In the genomic region with DNA sequence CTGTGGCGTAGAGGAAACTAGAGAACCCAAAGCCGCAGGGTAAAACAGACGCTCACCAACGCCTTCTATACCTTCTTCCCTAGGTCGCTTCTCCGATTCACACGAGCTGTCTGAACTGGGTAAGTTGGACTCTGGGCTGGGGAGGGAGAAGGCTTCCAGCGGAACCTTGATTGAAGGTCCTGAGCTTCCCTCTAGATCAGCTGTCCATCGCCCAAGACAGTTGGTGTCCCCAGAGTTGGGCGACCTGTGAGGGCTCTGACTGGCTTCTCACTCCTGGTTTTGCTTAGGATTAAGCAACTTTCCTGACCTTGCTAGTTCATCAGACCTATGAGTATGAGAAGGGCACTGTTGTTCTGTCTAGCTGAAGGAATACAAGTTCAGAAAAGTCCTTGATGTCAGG, we compare ENCODE assay signal across 8 mouse cellular contexts. TPM values are rescaled to one million over a fixed set of nuclear protein-coding genes. Genes with fewer than 3 reads are reported as not detected.
A peak's percentile ranks its signal among the peaks of the same experiment; 100 is the strongest.
DNase-seq lines count a peak whose midpoint lies in the region; ATAC-seq and TF ChIP-seq lines count a peak whose summit lies in the region.

No protein-coding gene starts in this region.

- peaks cover 23% of the 10 kb centered on the region for H3K36me3 ChIP-seq in heart, embryonic 15.5 days
- H3K36me3 ChIP-seq in G1E (replicated peaks): peaks cover 45% of the 10 kb centered on the region
- H3K36me3 ChIP-seq in forebrain, embryonic 16.5 days (ENCODE audit: control insufficient read depth, insufficient read depth): peaks cover 4% of the 10 kb centered on the region; the same call in 1 of the 2 replicates
- H3K36me3 ChIP-seq in midbrain, embryonic 10.5 days: peaks cover 39% of the 10 kb centered on the region

- H3K4me1 ChIP-seq in heart, embryonic 15.5 days (replicated peaks): peaks cover 29% of the 10 kb centered on the region
- peaks cover 38% of the 10 kb centered on the region for H3K4me1 ChIP-seq in G1E (ENCODE audit: insufficient read depth, low read depth, low read length)
- peaks cover 38% of the 10 kb centered on the region for H3K4me1 ChIP-seq in forebrain, embryonic 16.5 days (replicated peaks; ENCODE audit: control insufficient read depth, insufficient read depth, low read length)
- peaks cover 59% of the 10 kb centered on the region for H3K4me1 ChIP-seq in midbrain, embryonic 10.5 days

- no peaks in the 10 kb centered on the region for H3K9me3 ChIP-seq in heart, embryonic 15.5 days (replicated peaks)
- H3K9me3 ChIP-seq in G1E (replicated peaks): no peaks in the 10 kb centered on the region
- no peaks in the 10 kb centered on the region for H3K9me3 ChIP-seq in forebrain, embryonic 16.5 days (ENCODE audit: control insufficient read depth, low read length)
- H3K9me3 ChIP-seq in midbrain, embryonic 10.5 days (replicated peaks): no peaks in the 10 kb centered on the region

- peak overlapping the region; percentile 85 for H3K4me2 ChIP-seq in heart, embryonic 15.5 days
- H3K4me2 ChIP-seq in forebrain, embryonic 16.5 days (ENCODE audit: low read length): peak overlapping the region; percentile 93

- H3K4me3 ChIP-seq in heart, embryonic 15.5 days: peak overlapping the region; percentile 75
- H3K4me3 ChIP-seq in G1E (ENCODE audit: low read depth, low read length): peak overlapping the region; percentile 93
- peak overlapping the region; percentile 71 for H3K4me3 ChIP-seq in forebrain, embryonic 16.5 days (replicated peaks; ENCODE audit: low read length)
- peak overlapping the region; percentile 69 for H3K4me3 ChIP-seq in midbrain, embryonic 10.5 days

- H3K9ac ChIP-seq in heart, embryonic 15.5 days: peak overlapping the region; percentile 73
- peak overlapping the region; percentile 74 for H3K9ac ChIP-seq in forebrain, embryonic 16.5 days (replicated peaks; ENCODE audit: low read depth, low read length)

- peak overlapping the region; percentile 84 for H3K27ac ChIP-seq in heart, embryonic 15.5 days
- peak overlapping the region; percentile 88 for H3K27ac ChIP-seq in forebrain, embryonic 16.5 days (ENCODE audit: low read length)
- H3K27ac ChIP-seq in midbrain, embryonic 10.5 days (replicated peaks): peak overlapping the region; percentile 91

- H3K27me3 ChIP-seq in heart, embryonic 15.5 days: peaks cover 27% of the 10 kb centered on the region
- peaks cover 25% of the 10 kb centered on the region for H3K27me3 ChIP-seq in G1E (ENCODE audit: insufficient read depth, low read length)
- peaks cover 5% of the 10 kb centered on the region for H3K27me3 ChIP-seq in forebrain, embryonic 16.5 days (replicated peaks; ENCODE audit: control insufficient read depth, insufficient read depth, low read length)
- H3K27me3 ChIP-seq in midbrain, embryonic 10.5 days (ENCODE audit: low read depth, poor library complexity, severe bottlenecking): peaks cover 12% of the 10 kb centered on the region

- intact Hi-C loops in heart, postnatal 10 days (cut with DNase I): loop anchor here (2.0 to 5.0 kb wide), 2 partner anchors 47 to 61 kb away; no protein-coding TSS in a partner anchor

- no peak for DNase-seq in heart, postnatal 10 days
- DNase-seq in G1E (ENCODE audit: low spot score): no peak
- DNase-seq in midbrain, embryonic 10.5 days (ENCODE audit: low spot score): no peak
- no peak for DNase-seq in cerebellum, adult 11 months
- DNase-seq in gastrocnemius, postnatal 25 days: no peak
- no peak for DNase-seq in layer of hippocampus, postnatal 25 days (ENCODE audit: extremely low spot score in 1 of 2, low spot score in 1 of 2)

- ATAC-seq in heart, embryonic 15.5 days (replicated peaks; ENCODE audit: insufficient number of reproducible peaks, insufficient read depth, low FRiP score, low read depth): no peak
- ATAC-seq in G1E (ENCODE audit: extremely low read depth, insufficient number of reproducible peaks, low FRiP score, poor library complexity, severe bottlenecking): no peak
- no peak for ATAC-seq in forebrain, embryonic 16.5 days

- TF ChIP-seq CTCF in G1E (IDR thresholded peaks at IDR 0.05; ENCODE audit: low read depth, low read length): no peak

- 18% methylated on average over 10 of the region's 10 CpGs for WGBS in heart, embryonic 15.5 days
- 12% methylated on average over 10 of the region's 10 CpGs for WGBS in forebrain, embryonic 16.5 days
- WGBS in midbrain, embryonic 10.5 days: 12% methylated on average over 10 of the region's 10 CpGs

RNA-seq across cellular contexts. Expression of a gene that starts 1.1 kb away (rescaled TPM):
- polyA plus RNA-seq in heart, embryonic 15.5 days (2015; fragmentation: Nextera tagmentation; extraction: Ambion mirVana): 1.6 and 3.4 TPM in 2 replicates
- total RNA-seq in heart, postnatal 10 days (2021): under 1 TPM; 0.10 to 0.99 TPM
- total RNA-seq in G1E (2014; fragmentation: Nextera tagmentation): not detected in 2 replicates
- total RNA-seq in G1E (2017): 0.05 TPM in 1 of 2 replicates, not detected in the other
- polyA plus RNA-seq in G1E (2012): not detected in 2 replicates
- polyA plus RNA-seq in forebrain, embryonic 16.5 days (2015; fragmentation: Nextera tagmentation; extraction: Ambion mirVana): 1.4 and 2.4 TPM in 2 replicates
- polyA plus RNA-seq in midbrain, embryonic 10.5 days (2016; fragmentation: Nextera tagmentation; extraction: Ambion mirVana): 16.2 and 25.6 TPM in 2 replicates
- total RNA-seq in gastrocnemius, postnatal 25 days (2021): under 1 TPM; 0.54 to 0.88 TPM
- under 1 TPM; 0.34 to 0.96 TPM for total RNA-seq in layer of hippocampus, postnatal 25 days (2021)

RNA-seq across cellular contexts. Expression of a gene that starts 1.3 kb away (rescaled TPM):
- 14.8 and 19.0 TPM in 2 replicates for polyA plus RNA-seq in heart, embryonic 15.5 days (2015; fragmentation: Nextera tagmentation; extraction: Ambion mirVana)
- 10 to 100 TPM; 23.0 to 29.8 TPM for total RNA-seq in heart, postnatal 10 days (2021)
- total RNA-seq in G1E (2014; fragmentation: Nextera tagmentation) (6.9 and 11.8 TPM in 2 replicates), G1E (2017) (13.3 and 14.9 TPM in 2 replicates)
- 20.6 and 22.0 TPM in 2 replicates for polyA plus RNA-seq in G1E (2012)
- 38.3 and 42.0 TPM in 2 replicates for polyA plus RNA-seq in forebrain, embryonic 16.5 days (2015; fragmentation: Nextera tagmentation; extraction: Ambion mirVana)
- 26.1 and 27.1 TPM in 2 replicates for polyA plus RNA-seq in midbrain, embryonic 10.5 days (2016; fragmentation: Nextera tagmentation; extraction: Ambion mirVana)
- total RNA-seq in gastrocnemius, postnatal 25 days (2021): 10 to 100 TPM; 16.7 to 18.9 TPM
- 10 to 100 TPM; 31.7 to 35.5 TPM for total RNA-seq in layer of hippocampus, postnatal 25 days (2021)

RNA-seq across cellular contexts. Expression of a gene that starts 6.5 kb away (rescaled TPM):
- 1.2 and 1.7 TPM in 2 replicates for polyA plus RNA-seq in heart, embryonic 15.5 days (2015; fragmentation: Nextera tagmentation; extraction: Ambion mirVana)
- total RNA-seq in heart, postnatal 10 days (2021): 1 to 10 TPM; 2.0 to 2.1 TPM
- 1.9 TPM in 1 of 2 replicates, not detected in the other for total RNA-seq in G1E (2014; fragmentation: Nextera tagmentation)
- 0.93 and 2.0 TPM in 2 replicates for total RNA-seq in G1E (2017)
- 0.55 and 0.67 TPM in 2 replicates for polyA plus RNA-seq in G1E (2012)
- polyA plus RNA-seq in forebrain, embryonic 16.5 days (2015; fragmentation: Nextera tagmentation; extraction: Ambion mirVana): 5.7 and 8.6 TPM in 2 replicates
- 4.1 and 5.2 TPM in 2 replicates for polyA plus RNA-seq in midbrain, embryonic 10.5 days (2016; fragmentation: Nextera tagmentation; extraction: Ambion mirVana)
- 1 to 10 TPM in 1 of 2 experiments, under 1 TPM in 1; 0.87 to 1.0 TPM for total RNA-seq in gastrocnemius, postnatal 25 days (2021)
- total RNA-seq in layer of hippocampus, postnatal 25 days (2021): 1 to 10 TPM; 3.6 to 4.7 TPM

RNA-seq across cellular contexts. Expression of a gene that starts 25.3 kb away (rescaled TPM):
- 5.7 and 9.7 TPM in 2 replicates for polyA plus RNA-seq in heart, embryonic 15.5 days (2015; fragmentation: Nextera tagmentation; extraction: Ambion mirVana)
- 10 to 100 TPM in 1 of 2 experiments, 1 to 10 TPM in 1; 9.3 to 10.3 TPM for total RNA-seq in heart, postnatal 10 days (2021)
- total RNA-seq in G1E (2014; fragmentation: Nextera tagmentation) (not detected in 2 replicates), G1E (2017) (0.17 and 0.22 TPM in 2 replicates)
- polyA plus RNA-seq in G1E (2012): 0.05 and 0.12 TPM in 2 replicates
- 101 TPM in 2 replicates for polyA plus RNA-seq in forebrain, embryonic 16.5 days (2015; fragmentation: Nextera tagmentation; extraction: Ambion mirVana)
- polyA plus RNA-seq in midbrain, embryonic 10.5 days (2016; fragmentation: Nextera tagmentation; extraction: Ambion mirVana): 58.3 and 70.5 TPM in 2 replicates
- 1 to 10 TPM; 7.9 to 9.2 TPM for total RNA-seq in gastrocnemius, postnatal 25 days (2021)
- total RNA-seq in layer of hippocampus, postnatal 25 days (2021): 100 to 1,000 TPM; 339 to 369 TPM

RNA-seq across cellular contexts. Expression of a gene that starts 58.1 kb away (rescaled TPM):
- 15.8 and 20.9 TPM in 2 replicates for polyA plus RNA-seq in heart, embryonic 15.5 days (2015; fragmentation: Nextera tagmentation; extraction: Ambion mirVana)
- total RNA-seq in heart, postnatal 10 days (2021): 10 to 100 TPM; 25.6 to 30.9 TPM
- 28.7 and 30.6 TPM in 2 replicates for total RNA-seq in G1E (2014; fragmentation: Nextera tagmentation)
- 8.2 and 13.3 TPM in 2 replicates for total RNA-seq in G1E (2017)
- polyA plus RNA-seq in G1E (2012): 15.8 and 18.0 TPM in 2 replicates
- polyA plus RNA-seq in forebrain, embryonic 16.5 days (2015; fragmentation: Nextera tagmentation; extraction: Ambion mirVana): 40.1 and 46.8 TPM in 2 replicates
- polyA plus RNA-seq in midbrain, embryonic 10.5 days (2016; fragmentation: Nextera tagmentation; extraction: Ambion mirVana): 32.8 and 36.2 TPM in 2 replicates
- total RNA-seq in gastrocnemius, postnatal 25 days (2021): 10 to 100 TPM; 11.9 to 19.8 TPM
- total RNA-seq in layer of hippocampus, postnatal 25 days (2021): 100 to 1,000 TPM in 1 of 2 experiments, 10 to 100 TPM in 1; 85.6 to 106 TPM
